Mouse (Mus musculus): ENCODE data around the gene Nt5m. TPM values are rescaled to one million over a fixed set of nuclear protein-coding genes. Genes with fewer than 3 reads are reported as not detected.

Nt5m gene
- polyA plus RNA-seq, 1 experiment from 2014 or later = 13.7 TPM

Other genes starting within 250 kb of the Nt5m start
- gene Olfr223, start 246.2 kb upstream of the Nt5m start, polyA plus RNA-seq (2015; fragmentation: Nextera tagmentation; extraction: Ambion mirVana) = not detected in 2 replicates
- gene Mprip, start 178.1 kb upstream of the Nt5m start, polyA plus RNA-seq (2015; fragmentation: Nextera tagmentation; extraction: Ambion mirVana) = 14.4 and 17.3 TPM in 2 replicates
- gene Pld6, start 51.8 kb upstream of the Nt5m start, polyA plus RNA-seq (2015; fragmentation: Nextera tagmentation; extraction: Ambion mirVana) = 2.3 and 2.7 TPM in 2 replicates
- 13.6 and 15.8 TPM in 2 replicates for gene Flcn, start 29.4 kb upstream of the Nt5m start, polyA plus RNA-seq (2015; fragmentation: Nextera tagmentation; extraction: Ambion mirVana)
- gene Cops3, start 391 bp downstream of the Nt5m start, polyA plus RNA-seq (2015; fragmentation: Nextera tagmentation; extraction: Ambion mirVana) = 86.6 and 89.6 TPM in 2 replicates
- 19.6 and 20.4 TPM in 2 replicates for gene Med9, start 108.8 kb downstream of the Nt5m start, polyA plus RNA-seq (2015; fragmentation: Nextera tagmentation; extraction: Ambion mirVana)
- gene Rasd1, start 125.5 kb downstream of the Nt5m start, polyA plus RNA-seq (2015; fragmentation: Nextera tagmentation; extraction: Ambion mirVana) = 0.96 and 1.3 TPM in 2 replicates
- 23.5 and 41.5 TPM in 2 replicates for gene Pemt, start 207.0 kb downstream of the Nt5m start, polyA plus RNA-seq (2015; fragmentation: Nextera tagmentation; extraction: Ambion mirVana)